10 mouse cellular contexts compared by ENCODE assay signal in the genomic region with DNA sequence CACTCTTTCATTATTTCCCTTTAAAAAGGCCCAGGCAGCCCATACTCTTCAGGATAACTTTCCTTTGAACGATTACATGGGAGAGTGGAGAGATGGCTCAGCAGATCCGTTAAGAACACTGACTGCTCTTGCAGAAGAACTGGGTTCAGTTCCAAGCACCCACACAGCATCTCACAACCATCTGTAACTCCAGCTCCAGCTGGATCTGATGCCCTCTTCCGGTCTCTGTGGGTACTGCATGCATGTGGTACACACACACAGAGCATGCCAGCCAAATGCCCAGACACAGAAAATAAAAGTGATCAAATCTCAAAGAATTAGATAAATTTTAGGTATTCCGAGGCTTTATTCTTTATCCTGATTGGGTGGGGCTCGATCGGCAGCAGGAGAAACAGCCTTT.
DNase-seq lines count a peak whose midpoint lies in the region; ATAC-seq and TF ChIP-seq lines count a peak whose summit lies in the region.
"Had no signal": no experiment of that assay in that cellular context is flagged by ENCODE, and none has a peak within 500 bp of the region (broad histone marks: within the 10 kb centered on the region; RNA-seq: fewer than 3 reads in every experiment).

No protein-coding gene starts in this region.

- H3K27me3 ChIP-seq in forebrain, postnatal 0 days (ENCODE audit: insufficient read depth, low read length): no peaks in the 10 kb centered on the region
- H3K27me3 ChIP-seq in forebrain, embryonic 12.5 days: no peaks in the 10 kb centered on the region
- H3K27me3 ChIP-seq: megakaryocyte, embryonic 14.5 days had no signal

- intact Hi-C loops in left cerebral cortex, adult 2 months (cut with DNase I): no loop called here
- intact Hi-C loops in left cerebral cortex, postnatal 4 days (cut with DNase I): no loop called here
- intact Hi-C loops in left cerebral cortex, postnatal 14 days (cut with DNase I): no loop called here

- ATAC-seq in forebrain, postnatal 0 days: no peak
- ATAC-seq in forebrain, embryonic 12.5 days (ENCODE audit: low FRiP score): no peak

- peaks cover 40% of the 10 kb centered on the region for H3K36me3 ChIP-seq in forebrain, postnatal 0 days (ENCODE audit: insufficient read depth)
- peaks cover 70% of the 10 kb centered on the region for H3K36me3 ChIP-seq in forebrain, embryonic 12.5 days (replicated peaks)

- no peak overlapping the region for H3K27ac ChIP-seq in forebrain, postnatal 0 days (ENCODE audit: low read depth, low read length)
- no peak overlapping the region for H3K27ac ChIP-seq in forebrain, embryonic 12.5 days
- no peak overlapping the region for H3K27ac ChIP-seq in left cerebral cortex, adult 2 months

- WGBS in forebrain, postnatal 0 days: 92% methylated on average over 6 of the region's 6 CpGs
- 94% methylated on average over 6 of the region's 6 CpGs for WGBS in forebrain, embryonic 12.5 days

- no peak for DNase-seq in forebrain, postnatal 0 days
- DNase-seq in left cerebral cortex, adult 2 months (ENCODE audit: extremely low spot score in 1 of 2, low spot score in 2 of 2): no peak
- DNase-seq in left cerebral cortex, postnatal 4 days: no peak
- peak; percentile 41 for DNase-seq in A20 (ENCODE audit: low read depth, low spot score)
- DNase-seq in NIH3T3 (ENCODE audit: low read depth): peak; percentile 24
- DNase-seq in spleen, postnatal 4 days (ENCODE audit: low spot score in 2 of 2): no peak
- DNase-seq in left cerebral cortex, postnatal 14 days (ENCODE audit: low spot score in 2 of 2): no peak
- DNase-seq: cerebellum, adult 18-20 months had no signal

- H3K4me2 ChIP-seq in forebrain, postnatal 0 days (ENCODE audit: low read depth): no peak overlapping the region
- H3K4me2 ChIP-seq in forebrain, embryonic 12.5 days: no peak overlapping the region

- TF ChIP-seq CTCF in forebrain, postnatal 0 days (IDR thresholded peaks at IDR 0.05; ENCODE audit: low read depth): peak; percentile 38
- TF ChIP-seq CTCF in left cerebral cortex, adult 2 months (IDR thresholded peaks at IDR 0.05): peak; percentile 31

- H3K4me3 ChIP-seq in forebrain, postnatal 0 days (ENCODE audit: low read depth, low read length): no peak overlapping the region
- H3K4me3 ChIP-seq in forebrain, embryonic 12.5 days (replicated peaks): no peak overlapping the region
- no peak overlapping the region for H3K4me3 ChIP-seq in left cerebral cortex, adult 2 months
- H3K4me3 ChIP-seq: megakaryocyte, embryonic 14.5 days had no signal

- H3K4me1 ChIP-seq in forebrain, postnatal 0 days (ENCODE audit: insufficient read depth): no peaks in the 10 kb centered on the region
- H3K4me1 ChIP-seq in forebrain, embryonic 12.5 days: peaks cover 3% of the 10 kb centered on the region; the same call in 1 of the 2 replicates

- H3K9ac ChIP-seq in forebrain, postnatal 0 days: no peak overlapping the region
- H3K9ac ChIP-seq in forebrain, embryonic 12.5 days: no peak overlapping the region

- H3K9me3 ChIP-seq in forebrain, postnatal 0 days (ENCODE audit: low read length): no peaks in the 10 kb centered on the region
- no peaks in the 10 kb centered on the region for H3K9me3 ChIP-seq in forebrain, embryonic 12.5 days

Comparison
In these comparisons a context has a peak if more than half of its experiments do, and no peak if none do; other contexts are left out.
1. DNase-seq: peak in A20 (single experiment) and NIH3T3 (single experiment); none in forebrain, postnatal 0 days (single experiment), left cerebral cortex, adult 2 months (0 of 2), left cerebral cortex, postnatal 4 days (single experiment), spleen, postnatal 4 days (0 of 2) and left cerebral cortex, postnatal 14 days (0 of 2).